Mouse (Mus musculus): ENCODE measurements at regions not wholly inside any gene's neighbourhood (a gene's known extent, or its start where the extent isn't known, plus 50 kb on each side); places are given as distances from the start of the nearest gene placed in this dataset.

DNA sequence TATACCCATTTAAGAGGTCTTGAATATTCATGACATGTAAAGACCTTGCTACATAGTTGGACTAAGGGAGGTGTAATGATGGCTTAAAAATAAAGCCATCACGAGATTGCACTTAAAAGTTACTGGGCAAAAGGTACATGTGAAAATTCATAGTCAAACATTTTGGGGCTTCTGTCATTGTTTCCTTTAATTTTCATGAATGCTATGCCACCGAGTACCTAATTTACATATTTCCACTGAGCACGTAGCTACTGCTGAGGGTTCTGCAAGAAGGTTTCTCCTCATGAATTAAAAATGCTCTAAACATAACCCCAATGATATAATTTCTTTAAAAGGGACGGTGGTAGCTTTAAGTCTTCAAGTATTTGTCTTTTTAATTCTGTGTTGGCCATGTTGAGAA lies 800.4 kb downstream of the Ets1 start:
- no peak overlapping the region for H3K4me3 ChIP-seq (replicated peaks in 1 of 3; ENCODE audit: low read depth in 2 of 3, low read length in 2 of 3, poor library complexity in 1 of 3)
- TF ChIP-seq USF2 (conservative IDR thresholded peaks at IDR 0.05; ENCODE audit: low read depth, low read length) (no peak), CHD1 (IDR thresholded peaks at IDR 0.05; ENCODE audit: low read depth, low read length) (no peak), ELF1 (IDR thresholded peaks at IDR 0.05; ENCODE audit: low read depth, low read length) (no peak), HCFC1 (IDR thresholded peaks at IDR 0.05; ENCODE audit: low read depth, low read length) (no peak), JUN (IDR thresholded peaks at IDR 0.05; ENCODE audit: insufficient read depth, low read depth, low read length) (0 out of 2 replicates have a peak, but pooled peaks have one; percentile 49), POLR2AphosphoS2 (IDR thresholded peaks at IDR 0.05; ENCODE audit: low read depth, low read length) (no peak), E2F4 (IDR thresholded peaks at IDR 0.05; ENCODE audit: insufficient replicate concordance, low read depth, low read length) (no peak), TBP (conservative IDR thresholded peaks at IDR 0.05; ENCODE audit: low read depth, low read length) (no peak), MEF2A (IDR thresholded peaks at IDR 0.05; ENCODE audit: borderline replicate concordance, low read depth, low read length) (peak; percentile 28; the same call in 1 of the 2 replicates), ZKSCAN1 (IDR thresholded peaks at IDR 0.05; ENCODE audit: borderline replicate concordance, low read depth, low read length) (no peak), EP300 (IDR thresholded peaks at IDR 0.05; ENCODE audit: low read length) (peak; percentile 83), SMC3 (IDR thresholded peaks at IDR 0.05; ENCODE audit: low read depth, low read length) (no peak), JUND (conservative IDR thresholded peaks at IDR 0.05; ENCODE audit: low read depth, low read length) (0 out of 2 replicates have a peak, but pooled peaks have one; percentile 24), BHLHE40 (IDR thresholded peaks at IDR 0.05; ENCODE audit: low read depth, low read length) (peak; percentile 41), IRF4 (IDR thresholded peaks at IDR 0.05; ENCODE audit: low read depth, low read length) (peak; percentile 21; the same call in 1 of the 2 replicates), KAT2A (IDR thresholded peaks at IDR 0.05; ENCODE audit: insufficient replicate concordance, low read length) (no peak)
- H3K9ac ChIP-seq (ENCODE audit: insufficient read depth, low read depth) = no peak overlapping the region
- no peaks in the 10 kb centered on the region for H3K9me3 ChIP-seq (replicated peaks; ENCODE audit: low read length)
- dilution Hi-C loops (cut with MboI; ENCODE audit: extremely low pct_ligation_motif_present, extremely low pct_unique_long_range_greater_than_20kb, low sequenced_read_pairs) = no loop called here
- no peak overlapping the region for H3K27ac ChIP-seq (ENCODE audit: insufficient read depth, low read depth)
- no peaks in the 10 kb centered on the region for H3K79me2 ChIP-seq (replicated peaks; ENCODE audit: control insufficient read depth, extremely low read depth, insufficient read depth, poor library complexity, severe bottlenecking)
- in situ Hi-C loops (cut with MboI; ENCODE audit: low pct_ligation_motif_present, low pct_unique_long_range_greater_than_20kb, low sequenced_read_pairs) = no loop called here
- H3K4me1 ChIP-seq (ENCODE audit: control insufficient read depth in 1 of 2, insufficient read depth in 2 of 2) = peaks cover 3 to 9% of the 10 kb centered on the region in 2 experiments; a peak in 3 of 4 replicates
- no peaks in the 10 kb centered on the region for H3K36me3 ChIP-seq (replicated peaks in 1 of 2; ENCODE audit: control insufficient read depth in 1 of 2, insufficient read depth in 1 of 2, low read length in 1 of 2)
- peak overlapping the region; percentile 95; the same call in 1 of the 2 replicates for H3K4me2 ChIP-seq (ENCODE audit: insufficient read depth, low read depth, poor library complexity, severe bottlenecking)
- no peaks in the 10 kb centered on the region for H3K27me3 ChIP-seq (replicated peaks)
- DNase-seq (ENCODE audit: extremely low read depth) = peak; percentile 64

DNA sequence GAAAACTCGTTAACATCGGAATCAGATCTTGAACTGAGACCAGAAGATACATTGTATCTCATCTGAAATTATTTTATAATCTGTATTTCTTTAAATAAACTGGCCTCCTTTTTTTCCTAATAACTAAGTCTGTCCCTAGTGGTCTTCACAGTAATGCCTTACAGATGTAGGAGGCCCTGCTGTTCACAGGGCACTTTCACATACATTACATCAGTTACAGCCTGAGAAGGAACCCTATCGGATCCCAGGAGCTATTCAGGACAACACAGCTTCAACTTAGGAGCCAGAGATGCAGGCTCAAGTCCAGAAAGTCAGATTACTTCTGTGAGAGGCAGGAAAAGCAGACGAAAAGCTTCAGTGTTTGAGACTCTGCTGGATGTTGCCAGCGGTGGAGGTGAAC lies 806.2 kb downstream of the Ets1 start:
- DNase-seq (ENCODE audit: extremely low read depth) = no peak
- Histone ChIP-seq H3K4me3 (replicated peaks in 1 of 3; ENCODE audit: low read depth in 2 of 3, low read length in 2 of 3, poor library complexity in 1 of 3) (no peak overlapping the region), H3K36me3 (replicated peaks in 1 of 2; ENCODE audit: control insufficient read depth in 1 of 2, insufficient read depth in 1 of 2, low read length in 1 of 2) (no peaks in the 10 kb centered on the region), H3K27me3 (replicated peaks) (no peaks in the 10 kb centered on the region), H3K4me2 (ENCODE audit: insufficient read depth, low read depth, poor library complexity, severe bottlenecking) (no peak overlapping the region), H3K79me2 (replicated peaks; ENCODE audit: control insufficient read depth, extremely low read depth, insufficient read depth, poor library complexity, severe bottlenecking) (no peaks in the 10 kb centered on the region), H3K9ac (ENCODE audit: insufficient read depth, low read depth) (no peak overlapping the region), H3K4me1 (ENCODE audit: control insufficient read depth in 1 of 2, insufficient read depth in 2 of 2) (peaks cover 0 to 2% of the 10 kb centered on the region in 2 experiments; a peak in 1 of 4 replicates), H3K27ac (ENCODE audit: insufficient read depth, low read depth) (no peak overlapping the region), H3K9me3 (replicated peaks; ENCODE audit: low read length) (no peaks in the 10 kb centered on the region)
- dilution Hi-C loops (cut with MboI; ENCODE audit: extremely low pct_ligation_motif_present, extremely low pct_unique_long_range_greater_than_20kb, low sequenced_read_pairs) (no loop called here), in situ Hi-C loops (cut with MboI; ENCODE audit: low pct_ligation_motif_present, low pct_unique_long_range_greater_than_20kb, low sequenced_read_pairs) (no loop called here)
- TF ChIP-seq RCOR1 (conservative IDR thresholded peaks at IDR 0.05; ENCODE audit: low read depth, low read length) (no peak), PAX5 (IDR thresholded peaks at IDR 0.05; ENCODE audit: low read length) (no peak), MAFK (IDR thresholded peaks at IDR 0.05; ENCODE audit: insufficient replicate concordance, low read length) (no peak), POLR2AphosphoS2 (IDR thresholded peaks at IDR 0.05; ENCODE audit: low read depth, low read length) (no peak), MAZ (IDR thresholded peaks at IDR 0.05; ENCODE audit: low read depth, low read length) (no peak)
